Mouse (Mus musculus): Measurements from ENCODE around the gene Wnt7b.

- no peak for TF ChIP-seq CTCF (IDR thresholded peaks at IDR 0.05; ENCODE audit: low read depth, low read length)
- TF ChIP-seq POLR2A (IDR thresholded peaks at IDR 0.05; ENCODE audit: extremely low read depth, insufficient read depth, low read length): no peak
Observed at GRCm38 (mm10) chr15:85576110-85576509, 6.2 kb downstream of the Wnt7b start.

Data from liver, adult 2 months (tissue).